Mouse (Mus musculus) layer of hippocampus, postnatal 25 days (tissue): ENCODE measurements around the gene Syne4. TPM values are rescaled to one million over a fixed set of nuclear protein-coding genes. Genes with fewer than 3 reads are reported as not detected.

Experiments
- DNase-seq, 2 experiments: peaks; one replicate each; pipeline ENCODE4 v3.0.0; 2022; ENCODE audit warnings: mixed read lengths in 2 of 2, low spot score in 1 of 2; ENCODE audit errors: extremely low spot score in 1 of 2
- total RNA-seq, 2 experiments: library from RNA; stranded (reverse); gene quantifications; 2 replicates each; pipeline ENCODE4 v1.2.3; 2021

Gene Syne4
- total RNA-seq, 2 experiments from 2014 or later = 6.4 to 13.1 TPM

GRCm38 (mm10) chr7:30363344-30363738 is 48.7 kb downstream of the Syne4 start:
- no peak for DNase-seq

- DNase-seq = no peak
Measured at GRCm38 (mm10) chr7:30367466-30367865, 52.9 kb downstream of the Syne4 start.

Other genes with a start within 250 kb of the Syne4 start
- 1 to 10 TPM; 1.9 to 5.0 TPM for gene Zfp82, start 241.9 kb upstream of the Syne4 start, total RNA-seq
- 1 to 10 TPM in 1 of 2 experiments, not detected in 1; 2.0 TPM for gene Gm26920, start 224.4 kb upstream of the Syne4 start, total RNA-seq
- 1 to 10 TPM; 5.3 to 7.1 TPM for gene Zfp566, start 224.3 kb upstream of the Syne4 start, total RNA-seq
- 10 to 100 TPM; 64.8 to 89.9 TPM for gene Zfp260, start 220.0 kb upstream of the Syne4 start, total RNA-seq
- 10 to 100 TPM; 30.4 to 31.5 TPM for gene Zfp382, start 192.9 kb upstream of the Syne4 start, total RNA-seq
- gene Zfp146, start 145.1 kb upstream of the Syne4 start, total RNA-seq = 10 to 100 TPM; 49.2 to 50.2 TPM
- gene Cox7a1, start 130.7 kb upstream of the Syne4 start, total RNA-seq = 1 to 10 TPM; 2.8 to 5.0 TPM
- gene Capns1, start 116.0 kb upstream of the Syne4 start, total RNA-seq = 100 to 1,000 TPM; 206 to 218 TPM
- gene Polr2i, start 82.9 kb upstream of the Syne4 start, total RNA-seq = 10 to 100 TPM; 60.0 to 64.5 TPM
- gene Tbcb, start 82.5 kb upstream of the Syne4 start, total RNA-seq = 100 to 1,000 TPM; 115 to 136 TPM
- gene Ovol3, start 79.1 kb upstream of the Syne4 start, total RNA-seq = not detected
- gene Thap8, start 34.7 kb upstream of the Syne4 start, total RNA-seq = under 1 TPM; 0.22 to 0.73 TPM
- 1 to 10 TPM; 1.4 to 1.7 TPM for gene Wdr62, start 34.4 kb upstream of the Syne4 start, total RNA-seq
- 100 to 1,000 TPM; 437 to 515 TPM for gene Clip3, start 23.1 kb upstream of the Syne4 start, total RNA-seq
- gene Alkbh6, start 6.1 kb upstream of the Syne4 start, total RNA-seq = 10 to 100 TPM; 47.1 to 55.1 TPM
- under 1 TPM; 0.15 to 0.75 TPM for gene E130208F15Rik, start 6.9 kb downstream of the Syne4 start, total RNA-seq
- gene Sdhaf1, start 9.1 kb downstream of the Syne4 start, total RNA-seq = 1 to 10 TPM; 7.8 to 7.9 TPM
- 10 to 100 TPM; 33.6 to 34.7 TPM for gene Lrfn3, start 48.0 kb downstream of the Syne4 start, total RNA-seq
- gene Tyrobp, start 99.0 kb downstream of the Syne4 start, total RNA-seq = 10 to 100 TPM; 28.8 to 31.4 TPM
- 1 to 10 TPM in 1 of 2 experiments, under 1 TPM in 1; 0.98 to 1.0 TPM for gene Hcst, start 105.0 kb downstream of the Syne4 start, total RNA-seq
- 1 to 10 TPM; 2.9 to 3.0 TPM for gene Nfkbid, start 106.9 kb downstream of the Syne4 start, total RNA-seq
- 1,000 to 10,000 TPM; 1,227 to 1,377 TPM for gene Aplp1, start 130.7 kb downstream of the Syne4 start, total RNA-seq
- gene Kirrel2, start 142.9 kb downstream of the Syne4 start, total RNA-seq = 10 to 100 TPM; 15.3 to 16.4 TPM
- gene Nphs1, start 143.5 kb downstream of the Syne4 start, total RNA-seq = 1 to 10 TPM; 1.8 to 2.2 TPM
- not detected for gene Prodh2, start 178.8 kb downstream of the Syne4 start, total RNA-seq
- 100 to 1,000 TPM; 103 to 132 TPM for gene Arhgap33, start 220.3 kb downstream of the Syne4 start, total RNA-seq
- 1 to 10 TPM; 3.4 to 4.3 TPM for gene Hspb6, start 237.4 kb downstream of the Syne4 start, total RNA-seq
- 1 to 10 TPM; 3.5 to 3.6 TPM for gene Proser3, start 237.5 kb downstream of the Syne4 start, total RNA-seq
- gene Lin37, start 245.0 kb downstream of the Syne4 start, total RNA-seq = 10 to 100 TPM; 36.8 to 44.9 TPM
- gene U2af1l4, start 248.5 kb downstream of the Syne4 start, total RNA-seq = 10 to 100 TPM; 69.8 to 72.5 TPM
- gene Gm49396, start 248.5 kb downstream of the Syne4 start, total RNA-seq = 1 to 10 TPM; 6.8 to 8.8 TPM
- 10 to 100 TPM; 76.0 to 92.1 TPM for gene Psenen, start 248.8 kb downstream of the Syne4 start, total RNA-seq